Mouse (Mus musculus): ENCODE data around the gene Anapc2. TPM values are rescaled to one million over a fixed set of nuclear protein-coding genes. Genes with fewer than 3 reads are reported as not detected.

Anapc2 gene
- polyA plus RNA-seq, 1 experiment from 2014 or later, result 99.7 TPM

DNA sequence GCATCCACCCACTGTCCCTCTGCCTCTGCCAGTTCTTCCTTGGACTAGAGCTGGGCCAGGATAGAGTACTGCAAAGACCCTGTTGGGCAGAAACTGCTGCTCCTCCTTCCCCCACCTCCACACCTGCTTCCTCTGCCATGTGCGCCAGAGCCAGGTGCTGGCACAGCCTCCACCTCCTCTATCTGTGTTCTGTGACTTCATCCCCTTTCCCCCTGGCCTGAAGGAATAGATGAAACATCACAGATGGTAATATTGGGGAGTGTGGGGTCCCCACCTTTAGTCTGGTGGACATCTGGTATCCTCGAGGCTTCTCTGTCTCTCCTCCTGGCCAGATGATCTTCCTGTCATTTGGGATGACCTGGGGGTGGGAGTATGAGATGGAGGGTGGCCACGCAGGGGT lies 31.2 kb downstream of the Anapc2 start:
- peaks cover 44% of the 10 kb centered on the region for H3K27me3 ChIP-seq
- ATAC-seq, result no peak
- DNase-seq (ENCODE audit: low read depth, low spot score), result no peak
- in situ Hi-C loops (cut with MboI; ENCODE audit: low pct_unique_long_range_greater_than_20kb), result no loop called here
- ChIA-PET POLR2A (no interaction called here), CTCF (no interaction called here)
- TF ChIP-seq CTCF (IDR thresholded peaks at IDR 0.05), result no peak

DNA sequence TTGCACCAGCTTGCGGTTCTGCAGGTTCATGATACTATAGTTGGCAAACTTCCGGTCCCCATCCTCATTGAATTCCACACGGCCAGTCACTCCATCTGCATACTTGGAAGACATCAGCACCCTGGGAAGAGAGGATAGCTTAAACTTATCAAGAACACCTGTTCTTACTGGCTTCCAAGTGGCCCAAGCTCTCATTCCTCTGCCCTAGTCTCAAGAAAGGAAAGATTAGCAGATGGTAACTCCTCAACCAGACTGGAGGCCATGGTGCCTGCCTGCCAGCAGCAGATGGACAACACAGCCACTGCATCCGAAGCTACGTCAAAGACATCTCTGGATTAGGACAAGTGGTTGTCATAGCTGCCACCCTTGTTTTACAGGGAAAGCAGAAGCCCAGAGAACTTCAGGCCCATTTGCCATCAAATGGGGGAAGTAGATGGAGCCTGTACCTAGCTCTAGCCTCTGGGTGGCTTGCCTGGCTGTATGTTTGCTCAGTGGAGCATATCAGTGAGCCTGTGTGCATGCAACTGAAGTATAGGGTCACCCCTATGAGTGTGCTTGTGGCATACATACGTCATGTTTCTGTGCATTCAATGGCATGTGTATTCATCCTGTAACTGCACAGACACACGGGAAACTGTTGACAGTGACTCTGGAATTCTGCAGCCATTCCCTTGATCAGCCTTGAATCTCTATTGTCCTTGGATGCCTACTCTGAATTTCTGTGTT lies 31.8 kb downstream of the Anapc2 start:
- in situ Hi-C loops (cut with MboI; ENCODE audit: low pct_unique_long_range_greater_than_20kb), result no loop called here
- no peak for TF ChIP-seq CTCF (IDR thresholded peaks at IDR 0.05)
- POLR2A ChIA-PET, result no interaction called here
- DNase-seq (ENCODE audit: low read depth, low spot score) (no peak), ATAC-seq (no peak)
- H3K27me3 ChIP-seq, result peaks cover 48% of the 10 kb centered on the region
- CTCF ChIA-PET, result no interaction called here

DNA sequence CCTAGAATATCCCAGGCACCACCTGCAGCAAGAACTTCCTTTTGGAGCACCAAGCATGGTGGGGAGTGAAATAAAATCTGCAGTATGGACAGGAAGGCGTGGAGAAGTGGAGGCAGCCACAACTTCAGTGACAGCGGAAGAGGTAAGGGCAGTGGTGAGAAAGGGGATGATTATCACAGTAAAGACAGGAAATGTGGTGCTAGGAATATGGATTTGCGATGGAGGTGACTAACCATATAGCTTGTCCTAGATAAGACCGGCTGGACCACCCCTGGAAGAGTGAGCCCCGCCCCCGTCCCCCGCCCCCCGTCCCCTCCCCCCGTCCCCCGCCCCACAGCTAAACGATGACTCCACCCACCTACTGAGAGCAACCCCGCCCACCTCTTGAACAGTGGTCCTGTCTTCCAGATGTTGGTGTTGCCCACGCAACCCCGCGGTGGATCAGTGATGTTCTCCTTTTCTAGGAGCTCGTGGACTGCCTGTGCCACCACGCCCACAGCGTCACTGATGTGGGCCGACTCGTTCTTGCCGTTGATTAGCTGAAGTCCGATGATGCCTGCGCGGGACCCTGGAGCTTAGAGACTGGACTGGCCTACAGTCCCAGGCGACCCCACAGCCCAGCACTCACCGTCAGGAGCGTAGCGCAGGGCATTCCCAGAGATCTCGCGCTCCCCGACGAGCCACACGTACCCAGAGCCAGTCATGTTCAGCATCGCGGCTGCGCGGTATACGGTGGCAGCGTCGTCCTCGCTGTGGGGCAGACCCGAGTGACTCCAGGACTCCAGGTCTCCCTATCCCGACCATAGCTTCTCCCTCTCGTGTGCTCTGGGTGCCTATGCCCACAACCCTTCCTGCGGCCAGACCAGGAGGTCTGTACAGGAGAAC lies 32.6 kb downstream of the Anapc2 start:
- POLR2A ChIA-PET, result interaction anchor here (0.8 kb wide), 1 partner anchor 48 kb away, joined by 3 read pairs; no protein-coding TSS in a partner anchor
- DNase-seq (ENCODE audit: low read depth, low spot score), result no peak
- peaks cover 54% of the 10 kb centered on the region for H3K27me3 ChIP-seq
- TF ChIP-seq CTCF (IDR thresholded peaks at IDR 0.05), result no peak
- no peak for ATAC-seq
- CTCF ChIA-PET, result interaction anchor here (0.9 kb wide), 1 partner anchor 12 kb away, joined by 3 read pairs; no protein-coding TSS in a partner anchor
- in situ Hi-C loops (cut with MboI; ENCODE audit: low pct_unique_long_range_greater_than_20kb), result no loop called here

DNA sequence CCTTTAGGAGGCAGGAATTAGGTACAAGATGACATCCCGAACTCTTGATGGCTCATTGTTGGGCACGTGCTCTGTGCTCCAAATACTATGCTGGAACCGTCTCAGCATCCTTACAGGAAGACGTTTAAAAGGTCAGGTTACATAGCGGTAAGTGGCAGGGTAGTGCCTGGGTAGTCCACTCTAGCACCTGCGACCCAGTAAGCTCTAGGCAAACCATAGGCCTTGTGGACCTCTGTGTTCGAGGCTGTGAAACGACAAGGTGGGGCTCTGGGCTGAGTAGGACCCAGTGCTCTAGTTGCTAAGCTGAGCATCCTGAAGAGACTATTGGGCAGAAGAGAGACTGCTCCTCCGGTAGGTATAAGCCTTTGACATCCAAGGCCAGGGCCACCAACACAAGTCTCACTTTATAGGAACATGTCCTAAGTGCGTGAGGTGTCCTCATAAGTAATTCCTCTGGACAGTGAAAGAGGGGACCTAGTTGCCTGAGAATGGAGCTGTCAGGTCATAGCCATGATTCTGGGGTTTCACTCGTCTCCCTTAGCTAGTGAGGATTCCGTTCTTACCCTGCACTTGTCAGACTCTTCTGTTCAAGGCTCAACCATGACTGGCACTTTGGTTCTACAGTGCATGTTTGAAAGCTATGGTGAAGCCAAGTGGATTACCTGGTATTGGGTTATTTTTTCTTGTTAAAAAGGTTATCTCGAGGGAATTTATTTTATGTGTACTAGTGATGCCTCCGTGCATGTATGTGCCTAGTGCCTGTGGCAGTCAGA lies 33.5 kb downstream of the Anapc2 start:
- H3K27me3 ChIP-seq, result peaks cover 63% of the 10 kb centered on the region
- POLR2A ChIA-PET, result interaction anchor here (0.8 kb wide), 1 partner anchor 47 kb away, joined by 3 read pairs; no protein-coding TSS in a partner anchor
- CTCF ChIA-PET, result interaction anchor here (0.9 to 1.1 kb wide), 2 partner anchors 13 kb away, joined by 3 to 4 read pairs; no protein-coding TSS in a partner anchor
- ATAC-seq, result no peak
- DNase-seq (ENCODE audit: low read depth, low spot score), result no peak
- no peak for TF ChIP-seq CTCF (IDR thresholded peaks at IDR 0.05)
- in situ Hi-C loops (cut with MboI; ENCODE audit: low pct_unique_long_range_greater_than_20kb), result no loop called here

DNA sequence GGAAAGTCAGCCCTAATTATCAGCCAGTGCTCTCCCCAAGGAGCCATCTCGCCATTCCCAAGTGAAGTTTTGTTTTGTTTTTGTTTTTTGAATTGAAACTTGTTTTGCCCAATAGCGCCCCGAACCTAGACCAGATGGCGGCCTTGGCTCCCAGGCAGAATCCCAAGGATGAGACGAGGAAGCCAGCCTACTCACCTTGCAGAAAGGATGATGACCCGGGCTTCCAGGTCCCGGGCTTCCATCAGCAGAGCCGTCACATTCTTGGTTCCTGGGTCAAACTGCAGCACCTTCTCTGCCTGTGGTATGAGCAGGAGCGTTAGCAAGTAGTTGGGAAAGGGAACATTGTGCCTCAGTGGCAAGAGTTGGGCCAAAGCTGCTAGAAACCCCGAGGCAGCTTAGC lies 37.9 kb downstream of the Anapc2 start:
- ChIA-PET CTCF (no interaction called here), POLR2A (no interaction called here)
- DNase-seq (ENCODE audit: low read depth, low spot score) (no peak), ATAC-seq (no peak)
- in situ Hi-C loops (cut with MboI; ENCODE audit: low pct_unique_long_range_greater_than_20kb), result no loop called here
- peaks cover 73% of the 10 kb centered on the region for H3K27me3 ChIP-seq
- TF ChIP-seq CTCF (IDR thresholded peaks at IDR 0.05), result no peak

DNA sequence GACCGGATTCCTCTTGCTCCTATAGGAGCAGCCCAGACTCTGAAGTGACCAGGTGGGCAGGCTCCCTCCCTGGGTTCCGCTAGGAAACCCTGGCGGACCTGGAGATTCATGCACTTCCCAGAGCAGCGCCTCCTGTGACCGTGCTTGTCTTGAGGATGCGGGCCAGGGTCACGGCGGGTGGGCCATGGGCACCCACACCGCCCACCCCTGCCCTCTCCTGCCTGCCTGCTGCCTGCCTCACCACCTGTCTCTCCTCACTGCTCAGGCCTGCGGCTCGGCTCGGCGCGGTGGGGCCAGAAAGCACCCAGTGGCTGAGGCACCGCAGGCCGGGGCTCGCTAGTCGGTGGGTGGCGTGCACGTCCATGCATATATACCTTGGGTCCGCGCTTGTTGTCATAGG lies 38.7 kb downstream of the Anapc2 start:
- H3K27me3 ChIP-seq, result peaks cover 70% of the 10 kb centered on the region
- no peak for TF ChIP-seq CTCF (IDR thresholded peaks at IDR 0.05)
- ATAC-seq (no peak), DNase-seq (ENCODE audit: low read depth, low spot score) (no peak)
- ChIA-PET POLR2A (no interaction called here), CTCF (no interaction called here)
- in situ Hi-C loops (cut with MboI; ENCODE audit: low pct_unique_long_range_greater_than_20kb), result no loop called here

DNA sequence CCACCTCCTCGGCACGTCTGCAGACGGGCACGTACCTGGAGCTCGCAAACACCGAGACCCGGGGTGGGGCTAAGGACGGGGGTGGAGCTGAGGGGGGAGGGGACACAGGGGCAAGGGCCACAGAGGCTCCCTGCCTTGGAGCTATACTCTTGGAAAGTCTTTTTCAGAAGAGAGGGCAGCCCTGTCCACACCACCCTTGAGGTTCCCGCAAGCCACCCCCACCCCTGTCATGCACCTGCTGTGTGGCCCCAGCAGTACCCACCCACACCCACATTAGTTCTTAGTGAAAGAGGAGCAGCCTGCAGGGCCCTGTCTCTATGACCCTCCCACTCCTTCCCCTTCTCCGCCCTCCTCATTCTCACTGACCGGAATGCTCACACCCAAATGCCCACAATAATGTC lies 39.2 kb downstream of the Anapc2 start:
- ChIA-PET POLR2A (no interaction called here), CTCF (no interaction called here)
- peaks cover 69% of the 10 kb centered on the region for H3K27me3 ChIP-seq
- no peak for DNase-seq (ENCODE audit: low read depth, low spot score)
- no peak for TF ChIP-seq CTCF (IDR thresholded peaks at IDR 0.05)
- no peak for ATAC-seq
- in situ Hi-C loops (cut with MboI; ENCODE audit: low pct_unique_long_range_greater_than_20kb), result no loop called here

DNA sequence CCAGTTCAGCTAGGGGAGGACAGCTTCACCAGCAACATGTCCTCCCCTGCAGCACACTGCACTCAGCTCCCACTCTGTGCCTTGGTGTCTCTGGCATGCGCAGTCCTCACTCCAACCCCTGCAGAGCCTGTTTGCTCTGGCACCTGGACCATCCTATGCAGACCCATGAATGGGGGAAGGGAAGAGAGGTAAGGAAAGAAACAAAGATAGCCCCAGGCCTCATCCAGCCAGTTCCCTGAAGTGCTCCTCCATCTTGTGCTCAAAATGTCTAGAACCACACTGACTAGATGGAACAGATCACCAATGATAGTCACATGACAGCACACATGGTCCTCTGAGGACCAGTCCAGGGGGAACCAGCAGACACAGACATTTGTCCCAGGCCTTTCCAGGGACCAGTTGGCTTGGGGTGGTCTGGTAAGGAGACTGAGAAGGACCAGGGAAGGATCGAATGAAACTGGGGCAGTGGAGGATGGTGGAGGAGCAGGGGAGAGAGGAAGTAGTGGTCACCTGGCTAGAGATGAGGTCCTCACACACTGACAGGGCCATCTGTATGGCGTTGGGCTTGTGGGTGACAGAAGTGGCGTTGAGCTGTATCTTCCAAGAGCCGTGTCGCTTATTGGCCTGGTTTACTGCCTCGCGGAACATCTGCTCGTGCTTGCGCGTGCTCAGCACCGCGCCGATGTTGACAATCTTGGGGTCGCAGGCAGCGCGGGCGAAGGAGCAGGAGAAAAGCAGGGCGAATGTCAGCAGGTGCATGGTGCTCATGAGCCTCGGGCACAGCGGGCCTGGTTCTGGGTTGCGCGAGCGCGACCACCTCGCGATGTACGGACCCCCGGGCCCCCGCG lies 46.1 kb downstream of the Anapc2 start:
- POLR2A ChIA-PET, result no interaction called here
- CTCF ChIA-PET, result no interaction called here
- H3K27me3 ChIP-seq, result peaks cover 54% of the 10 kb centered on the region
- DNase-seq (ENCODE audit: low read depth, low spot score), result no peak
- no peak for ATAC-seq
- TF ChIP-seq CTCF (IDR thresholded peaks at IDR 0.05), result no peak
- in situ Hi-C loops (cut with MboI; ENCODE audit: low pct_unique_long_range_greater_than_20kb), result no loop called here

DNA sequence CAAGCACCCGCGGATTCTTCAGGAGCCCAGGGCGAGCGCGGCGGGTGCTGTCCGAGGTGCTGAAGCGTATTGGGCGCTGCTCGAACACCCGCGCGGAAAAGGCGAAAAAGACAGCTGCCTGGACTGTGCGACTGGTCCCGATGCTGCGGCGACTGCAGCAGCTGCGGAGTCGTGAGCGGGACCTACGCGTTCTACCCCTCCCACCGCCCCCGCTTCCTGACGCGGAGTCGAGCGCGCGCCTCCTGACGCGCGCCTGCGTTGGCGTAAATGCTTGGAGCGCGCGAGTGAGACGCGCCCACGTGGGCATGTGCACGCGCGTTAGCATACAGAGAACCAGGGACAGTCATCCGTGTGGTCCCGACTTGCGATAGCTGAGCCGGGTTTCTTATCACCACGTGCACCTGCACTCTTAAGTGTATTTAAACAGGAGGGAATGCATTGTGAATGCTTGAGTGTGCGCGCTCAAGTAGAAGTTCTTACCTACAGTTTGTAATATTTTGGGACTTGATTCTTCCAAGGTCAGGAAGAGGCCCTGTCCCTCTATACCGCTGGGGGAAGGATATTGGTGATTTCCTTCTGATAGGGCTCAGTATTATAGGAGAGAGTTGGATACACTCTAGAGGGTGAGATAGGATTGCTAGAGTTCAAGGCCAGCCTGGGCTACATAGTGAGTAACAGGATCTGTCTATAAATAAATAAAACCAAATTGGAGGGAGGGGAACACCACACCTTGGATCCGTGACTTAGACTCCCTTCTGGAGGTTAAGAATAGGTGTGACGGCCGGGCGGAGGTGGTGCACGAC lies 46.9 kb downstream of the Anapc2 start, which contains the start of gene Grin1:
Grin1 (minus strand) TSS at position 217 of the 803 bp plus-strand sequence.
- ATAC-seq (no peak), DNase-seq (ENCODE audit: low read depth, low spot score) (no peak)
- ChIA-PET POLR2A (interaction anchor here (0.7 kb wide), 1 partner anchor 115 kb away, joined by 3 read pairs; no protein-coding TSS in a partner anchor), CTCF (no interaction called here)
- peaks cover 53% of the 10 kb centered on the region for H3K27me3 ChIP-seq
- in situ Hi-C loops (cut with MboI; ENCODE audit: low pct_unique_long_range_greater_than_20kb), result no loop called here
- no peak for TF ChIP-seq CTCF (IDR thresholded peaks at IDR 0.05)

All from Patski (cell line).